Mouse (Mus musculus): Measurements from ENCODE around the gene H2-Ab1. TPM values are rescaled to one million over a fixed set of nuclear protein-coding genes. Genes with fewer than 3 reads are reported as not detected.
"Not testable (repeated sequence)": the region's sequence is repeated elsewhere in the genome, so short reads cannot be mapped to it uniquely, and the experiment has no call there.

H2-Ab1 gene
- polyA plus RNA-seq, 1 experiment from 2014 or later: 4.5 TPM

GRCm38 (mm10) chr17:34309225-34309624 lies 51.7 kb downstream of the H2-Ab1 start:
- no peaks in the 10 kb centered on the region for H3K27me3 ChIP-seq (ENCODE audit: control insufficient read depth, insufficient read depth, low read length)
- 39% methylated on average over 10 of the region's 10 CpGs for WGBS
- H3K27ac ChIP-seq (ENCODE audit: low read depth, low read length): no peak overlapping the region
- H3K4me3 ChIP-seq (ENCODE audit: low read depth, low read length): peak overlapping the region; percentile 52
- DNase-seq (ENCODE audit: low spot score) (no peak), ATAC-seq (ENCODE audit: insufficient read depth, low FRiP score, low TSS enrichment) (no peak)
- H3K9me3 ChIP-seq (ENCODE audit: control insufficient read depth, low read length): no peaks in the 10 kb centered on the region
- H3K4me2 ChIP-seq (ENCODE audit: low read depth): peak overlapping the region; percentile 87
- no peaks in the 10 kb centered on the region for H3K4me1 ChIP-seq (ENCODE audit: control insufficient read depth, insufficient read depth, low read length)
- H3K9ac ChIP-seq (ENCODE audit: low read length): peak overlapping the region; percentile 63
- H3K36me3 ChIP-seq (ENCODE audit: control insufficient read depth, insufficient read depth, low read length): no peaks in the 10 kb centered on the region

- 25% methylated on average over 38 of the region's 38 CpGs for WGBS
- DNase-seq (ENCODE audit: low spot score): peak; percentile 75
These were observed 52.3 kb downstream of the H2-Ab1 start for GRCm38 (mm10) chr17:34309683-34310385.

GRCm38 (mm10) chr17:34310526-34310925 lies 53.0 kb downstream of the H2-Ab1 start:
- not testable (repeated sequence) for H3K27ac ChIP-seq (ENCODE audit: low read depth, low read length)

More at GRCm38 (mm10) chr17:34309683-34310385, 52.3 kb downstream of the H2-Ab1 start:
- ATAC-seq (ENCODE audit: insufficient read depth, low FRiP score, low TSS enrichment): peak; percentile 67; the same call in 1 of the 2 replicates
- Histone ChIP-seq H3K4me3 (ENCODE audit: low read depth, low read length) (peak overlapping the region; percentile 52), H3K27ac (ENCODE audit: low read depth, low read length) (no peak overlapping the region), H3K36me3 (ENCODE audit: control insufficient read depth, insufficient read depth, low read length) (no peaks in the 10 kb centered on the region), H3K9me3 (ENCODE audit: control insufficient read depth, low read length) (no peaks in the 10 kb centered on the region), H3K9ac (ENCODE audit: low read length) (peak overlapping the region; percentile 63), H3K4me2 (ENCODE audit: low read depth) (peak overlapping the region; percentile 87), H3K4me1 (ENCODE audit: control insufficient read depth, insufficient read depth, low read length) (no peaks in the 10 kb centered on the region), H3K27me3 (ENCODE audit: control insufficient read depth, insufficient read depth, low read length) (no peaks in the 10 kb centered on the region)

GRCm38 (mm10) chr17:34312185-34312584 lies 54.7 kb downstream of the H2-Ab1 start:
- H3K4me2 ChIP-seq (ENCODE audit: low read depth): no peak overlapping the region
- H3K27me3 ChIP-seq (ENCODE audit: control insufficient read depth, insufficient read depth, low read length): no peaks in the 10 kb centered on the region
- H3K27ac ChIP-seq (ENCODE audit: low read depth, low read length): no peak overlapping the region
- no peak for ATAC-seq (ENCODE audit: insufficient read depth, low FRiP score, low TSS enrichment)
- no peak overlapping the region for H3K4me3 ChIP-seq (ENCODE audit: low read depth, low read length)
- H3K4me1 ChIP-seq (ENCODE audit: control insufficient read depth, insufficient read depth, low read length): no peaks in the 10 kb centered on the region
- no peaks in the 10 kb centered on the region for H3K9me3 ChIP-seq (ENCODE audit: control insufficient read depth, low read length)
- H3K9ac ChIP-seq (ENCODE audit: low read length): no peak overlapping the region
- no peak for DNase-seq (ENCODE audit: low spot score)
- WGBS: 84% methylated on average over 1 of the region's 1 CpGs
- H3K36me3 ChIP-seq (ENCODE audit: control insufficient read depth, insufficient read depth, low read length): no peaks in the 10 kb centered on the region

More at GRCm38 (mm10) chr17:34310526-34310925, 53.0 kb downstream of the H2-Ab1 start:
- DNase-seq (ENCODE audit: low spot score); H3K27me3 ChIP-seq (ENCODE audit: control insufficient read depth, insufficient read depth, low read length); H3K4me1 ChIP-seq (ENCODE audit: control insufficient read depth, insufficient read depth, low read length); H3K36me3 ChIP-seq (ENCODE audit: control insufficient read depth, insufficient read depth, low read length); H3K4me2 ChIP-seq (ENCODE audit: low read depth); H3K4me3 ChIP-seq (ENCODE audit: low read depth, low read length); H3K9me3 ChIP-seq (ENCODE audit: control insufficient read depth, low read length); ATAC-seq (ENCODE audit: insufficient read depth, low FRiP score, low TSS enrichment); H3K9ac ChIP-seq (ENCODE audit: low read length): not testable (repeated sequence)
- whole genome bisulfite sequencing: 91% methylated on average over 3 of the region's 3 CpGs

GRCm38 (mm10) chr17:34313393-34313792 lies 55.9 kb downstream of the H2-Ab1 start:
- Histone ChIP-seq H3K27ac (ENCODE audit: low read depth, low read length) (no peak overlapping the region), H3K4me1 (ENCODE audit: control insufficient read depth, insufficient read depth, low read length) (no peaks in the 10 kb centered on the region), H3K4me2 (ENCODE audit: low read depth) (no peak overlapping the region), H3K9me3 (ENCODE audit: control insufficient read depth, low read length) (no peaks in the 10 kb centered on the region), H3K36me3 (ENCODE audit: control insufficient read depth, insufficient read depth, low read length) (no peaks in the 10 kb centered on the region), H3K4me3 (ENCODE audit: low read depth, low read length) (no peak overlapping the region), H3K9ac (ENCODE audit: low read length) (no peak overlapping the region), H3K27me3 (ENCODE audit: control insufficient read depth, insufficient read depth, low read length) (no peaks in the 10 kb centered on the region)
- 35% methylated on average over 3 of the region's 3 CpGs for WGBS
- DNase-seq (ENCODE audit: low spot score): peak; percentile 80
- ATAC-seq (ENCODE audit: insufficient read depth, low FRiP score, low TSS enrichment): no peak

GRCm38 (mm10) chr17:34314286-34314685 lies 56.8 kb downstream of the H2-Ab1 start:
- DNase-seq (ENCODE audit: low spot score): no peak
- WGBS: 71% methylated on average over 9 of the region's 9 CpGs
- no peak overlapping the region for H3K27ac ChIP-seq (ENCODE audit: low read depth, low read length)
- no peak overlapping the region for H3K4me3 ChIP-seq (ENCODE audit: low read depth, low read length)
- ATAC-seq (ENCODE audit: insufficient read depth, low FRiP score, low TSS enrichment): no peak
- no peak overlapping the region for H3K9ac ChIP-seq (ENCODE audit: low read length)
- no peaks in the 10 kb centered on the region for H3K9me3 ChIP-seq (ENCODE audit: control insufficient read depth, low read length)
- H3K27me3 ChIP-seq (ENCODE audit: control insufficient read depth, insufficient read depth, low read length): no peaks in the 10 kb centered on the region
- H3K36me3 ChIP-seq (ENCODE audit: control insufficient read depth, insufficient read depth, low read length): no peaks in the 10 kb centered on the region
- no peak overlapping the region for H3K4me2 ChIP-seq (ENCODE audit: low read depth)
- no peaks in the 10 kb centered on the region for H3K4me1 ChIP-seq (ENCODE audit: control insufficient read depth, insufficient read depth, low read length)

GRCm38 (mm10) chr17:34315512-34315911 lies 58.0 kb downstream of the H2-Ab1 start:
- no peak overlapping the region for H3K9ac ChIP-seq (ENCODE audit: low read length)
- H3K4me2 ChIP-seq (ENCODE audit: low read depth): no peak overlapping the region
- ATAC-seq (ENCODE audit: insufficient read depth, low FRiP score, low TSS enrichment): no peak
- no peak overlapping the region for H3K4me3 ChIP-seq (ENCODE audit: low read depth, low read length)
- no peaks in the 10 kb centered on the region for H3K4me1 ChIP-seq (ENCODE audit: control insufficient read depth, insufficient read depth, low read length)
- no peak for DNase-seq (ENCODE audit: low spot score)
- H3K27me3 ChIP-seq (ENCODE audit: control insufficient read depth, insufficient read depth, low read length): no peaks in the 10 kb centered on the region
- WGBS: 76% methylated on average over 1 of the region's 1 CpGs
- H3K27ac ChIP-seq (ENCODE audit: low read depth, low read length): no peak overlapping the region
- no peaks in the 10 kb centered on the region for H3K36me3 ChIP-seq (ENCODE audit: control insufficient read depth, insufficient read depth, low read length)
- H3K9me3 ChIP-seq (ENCODE audit: control insufficient read depth, low read length): no peaks in the 10 kb centered on the region

GRCm38 (mm10) chr17:34316697-34317096 lies 59.2 kb downstream of the H2-Ab1 start:
- Histone ChIP-seq H3K4me3 (ENCODE audit: low read depth, low read length) (no peak overlapping the region), H3K9ac (ENCODE audit: low read length) (no peak overlapping the region), H3K4me1 (ENCODE audit: control insufficient read depth, insufficient read depth, low read length) (no peaks in the 10 kb centered on the region), H3K9me3 (ENCODE audit: control insufficient read depth, low read length) (no peaks in the 10 kb centered on the region), H3K4me2 (ENCODE audit: low read depth) (no peak overlapping the region), H3K36me3 (ENCODE audit: control insufficient read depth, insufficient read depth, low read length) (no peaks in the 10 kb centered on the region), H3K27me3 (ENCODE audit: control insufficient read depth, insufficient read depth, low read length) (no peaks in the 10 kb centered on the region), H3K27ac (ENCODE audit: low read depth, low read length) (no peak overlapping the region)
- no peak for DNase-seq (ENCODE audit: low spot score)
- ATAC-seq (ENCODE audit: insufficient read depth, low FRiP score, low TSS enrichment): no peak
- 72% methylated on average over 2 of the region's 2 CpGs for WGBS

GRCm38 (mm10) chr17:34317275-34317674 lies 59.8 kb downstream of the H2-Ab1 start:
- DNase-seq (ENCODE audit: low spot score) (no peak), ATAC-seq (ENCODE audit: insufficient read depth, low FRiP score, low TSS enrichment) (no peak)
- Histone ChIP-seq H3K27ac (ENCODE audit: low read depth, low read length) (no peak overlapping the region), H3K9ac (ENCODE audit: low read length) (no peak overlapping the region), H3K4me3 (ENCODE audit: low read depth, low read length) (no peak overlapping the region), H3K4me1 (ENCODE audit: control insufficient read depth, insufficient read depth, low read length) (no peaks in the 10 kb centered on the region), H3K9me3 (ENCODE audit: control insufficient read depth, low read length) (no peaks in the 10 kb centered on the region), H3K36me3 (ENCODE audit: control insufficient read depth, insufficient read depth, low read length) (no peaks in the 10 kb centered on the region), H3K4me2 (ENCODE audit: low read depth) (no peak overlapping the region), H3K27me3 (ENCODE audit: control insufficient read depth, insufficient read depth, low read length) (no peaks in the 10 kb centered on the region)
- WGBS: 61% methylated on average over 2 of the region's 2 CpGs

Data from neural tube, embryonic 11.5 days (tissue).